Mouse (Mus musculus) hindbrain, embryonic 14.5 days (tissue): ENCODE measurements around the gene Ankrd12. TPM values are rescaled to one million over a fixed set of nuclear protein-coding genes. Genes with fewer than 3 reads are reported as not detected.

Experiments used
- ATAC-seq: fragments of 200-750 bp; cut with Nextera tagmentation; 2 replicates; pipeline ENCODE4 v1.8.0; 2017; ENCODE audit warnings: moderate number of reproducible peaks, mild to moderate bottlenecking, moderate TSS enrichment, moderate library complexity; ENCODE audit not compliant: low FRiP score
- DNase-seq: peaks from one replicate; pipeline ENCODE4 v3.0.0-alpha.2; 2015; ENCODE audit warnings: low spot score
- H3K27ac ChIP-seq: fragments of 300-500 bp; sonication (generic); 2 replicates; pipeline ENCODE4 v1.5.1; 2014; ENCODE audit warnings: mild to moderate bottlenecking, moderate library complexity
- H3K27me3 ChIP-seq: fragments of 300-500 bp; sonication (generic); 2 replicates; pipeline ENCODE4 v1.6.1; 2014; ENCODE audit warnings: mild to moderate bottlenecking, low read length, mixed read lengths; ENCODE audit not compliant: control insufficient read depth, insufficient read depth
- H3K36me3 ChIP-seq: fragments of 300-500 bp; sonication (generic); replicated peaks from 2 replicates; pipeline ENCODE4 v1.6.1; 2014; ENCODE audit not compliant: control insufficient read depth, insufficient read depth
- H3K4me1 ChIP-seq: fragments of 300-500 bp; sonication (generic); replicated peaks from 2 replicates; pipeline ENCODE4 v1.6.1; 2014; ENCODE audit warnings: antibody characterized with exemption, low read length, mixed read lengths; ENCODE audit not compliant: control insufficient read depth, insufficient read depth
- H3K4me2 ChIP-seq: fragments of 300-500 bp; sonication (generic); replicated peaks from 2 replicates; pipeline ENCODE4 v1.6.1; 2014; ENCODE audit warnings: mild to moderate bottlenecking, moderate library complexity
- H3K4me3 ChIP-seq: fragments of 300-500 bp; sonication (generic); replicated peaks from 2 replicates; pipeline ENCODE4 v1.5.1; 2014; ENCODE audit warnings: mild to moderate bottlenecking, low read length
- H3K9ac ChIP-seq: fragments of 300-500 bp; sonication (generic); 2 replicates; pipeline ENCODE4 v1.6.1; 2014
- H3K9me3 ChIP-seq: fragments of 300-500 bp; sonication (generic); 2 replicates; pipeline ENCODE4 v1.6.1; 2016; ENCODE audit warnings: low read length; ENCODE audit not compliant: control insufficient read depth
- WGBS: fragments of 180-500 bp; shearing (Covaris S2); extraction: QIAGEN DNeasy Blood & Tissue Kit; methylation state at CpG from one replicate; pipeline ENCODE4 v1.1.7; 2014; 5-methylcytosine and 5-hydroxymethylcytosine counted together
- polyA plus RNA-seq: library from polyadenylated mRNA; unstranded; fragments of >200 nt; fragmentation: Nextera tagmentation; extraction: Ambion mirVana; gene quantifications from 2 replicates; pipeline ENCODE4 v1.2.1, GENCODE M21; 2014

The Ankrd12 gene
- polyA plus RNA-seq, 1 experiment from 2014 or later = 157 TPM

- H3K9me3 ChIP-seq = no peaks in the 10 kb centered on the region
- DNase-seq = no peak
- no peaks in the 10 kb centered on the region for H3K4me1 ChIP-seq
- peaks cover 58% of the 10 kb centered on the region for H3K36me3 ChIP-seq
- H3K9ac ChIP-seq = no peak overlapping the region
- no peak overlapping the region for H3K27ac ChIP-seq
- H3K27me3 ChIP-seq = no peaks in the 10 kb centered on the region
- WGBS = 73% methylated on average over 6 of the region's 6 CpGs
- no peak overlapping the region for H3K4me3 ChIP-seq
- ATAC-seq = no peak
- no peak overlapping the region for H3K4me2 ChIP-seq
These were observed 145.9 kb downstream of the Ankrd12 start for GRCm38 (mm10) chr17:65930960-65931359.

DNA sequence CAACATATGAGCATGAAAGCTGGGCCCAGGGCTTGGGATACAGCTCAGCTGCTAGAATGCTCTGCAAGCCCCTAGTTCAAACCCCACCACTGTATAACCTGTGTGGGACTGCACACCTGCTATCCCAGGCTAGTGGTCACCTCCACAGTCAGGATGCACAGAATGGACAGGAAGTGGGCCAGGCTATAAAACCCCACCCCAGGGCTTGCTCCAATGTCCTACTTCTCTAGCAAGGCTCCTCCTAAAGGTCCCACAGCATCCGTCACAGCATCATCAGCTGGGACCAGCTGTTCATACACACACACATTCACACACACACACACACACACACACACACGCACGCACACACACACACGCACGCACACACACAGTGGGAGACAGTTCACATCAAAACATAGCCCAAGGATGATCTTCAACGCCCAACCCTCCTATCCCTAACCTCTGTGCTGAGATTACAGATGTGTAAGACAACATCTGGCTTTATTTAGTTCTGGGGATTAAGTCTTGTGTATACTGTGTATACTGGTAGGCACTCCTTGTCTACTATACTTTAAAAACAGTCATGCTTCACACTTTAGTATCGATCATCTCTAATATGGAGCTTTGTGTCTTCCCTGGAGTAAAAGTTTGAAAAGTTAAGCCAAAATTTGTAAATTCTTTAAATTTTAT is 146.6 kb downstream of the Ankrd12 start:
- DNase-seq = no peak
- H3K4me1 ChIP-seq = no peaks in the 10 kb centered on the region
- H3K36me3 ChIP-seq = peaks cover 62% of the 10 kb centered on the region
- H3K4me2 ChIP-seq = no peak overlapping the region
- H3K9ac ChIP-seq = no peak overlapping the region
- no peak overlapping the region for H3K27ac ChIP-seq
- no peaks in the 10 kb centered on the region for H3K9me3 ChIP-seq
- no peak for ATAC-seq
- no peaks in the 10 kb centered on the region for H3K27me3 ChIP-seq
- no peak overlapping the region for H3K4me3 ChIP-seq
- WGBS = 90% methylated on average over 7 of the region's 7 CpGs

GRCm38 (mm10) chr17:65929319-65929978 is 147.4 kb downstream of the Ankrd12 start:
- WGBS = 90% methylated on average over 22 of the region's 22 CpGs
- Histone ChIP-seq H3K27ac (no peak overlapping the region), H3K9me3 (no peaks in the 10 kb centered on the region), H3K4me1 (no peaks in the 10 kb centered on the region), H3K4me3 (no peak overlapping the region), H3K4me2 (no peak overlapping the region), H3K36me3 (peaks cover 68% of the 10 kb centered on the region), H3K27me3 (no peaks in the 10 kb centered on the region), H3K9ac (no peak overlapping the region)
- DNase-seq (no peak), ATAC-seq (no peak)

DNA sequence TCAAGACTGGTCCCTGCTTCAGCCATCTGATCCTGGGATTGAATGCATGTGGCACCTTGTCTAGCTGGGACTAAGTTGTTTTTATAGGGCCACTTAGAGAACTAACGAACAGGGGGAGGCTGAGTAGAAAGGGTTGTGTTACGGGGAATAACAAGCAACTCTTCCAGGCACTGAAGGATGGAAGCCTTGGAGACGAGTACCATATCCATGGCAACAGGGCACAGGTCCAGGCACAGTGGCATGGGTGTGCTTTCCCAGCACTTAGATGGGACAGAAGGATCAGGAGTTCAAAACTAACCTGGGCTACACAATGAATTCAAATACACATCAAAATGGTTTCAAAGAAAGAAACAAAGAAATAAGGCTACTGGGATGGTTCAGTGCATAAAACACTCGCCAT is 149.8 kb downstream of the Ankrd12 start:
- Histone ChIP-seq H3K4me2 (no peak overlapping the region), H3K9ac (no peak overlapping the region), H3K4me1 (no peaks in the 10 kb centered on the region), H3K27ac (no peak overlapping the region), H3K27me3 (no peaks in the 10 kb centered on the region), H3K9me3 (no peaks in the 10 kb centered on the region), H3K36me3 (peaks cover 62% of the 10 kb centered on the region), H3K4me3 (no peak overlapping the region)
- 60% methylated on average over 4 of the region's 4 CpGs for WGBS
- ATAC-seq (no peak), DNase-seq (no peak)

- H3K27me3 ChIP-seq = no peaks in the 10 kb centered on the region
- H3K4me3 ChIP-seq = no peak overlapping the region
- no peaks in the 10 kb centered on the region for H3K4me1 ChIP-seq
- H3K4me2 ChIP-seq = no peak overlapping the region
- WGBS = 75% methylated on average over 5 of the region's 5 CpGs
- H3K9me3 ChIP-seq = no peaks in the 10 kb centered on the region
- ATAC-seq (no peak), DNase-seq (no peak)
- peaks cover 63% of the 10 kb centered on the region for H3K36me3 ChIP-seq
- no peak overlapping the region for H3K27ac ChIP-seq
- H3K9ac ChIP-seq = no peak overlapping the region
These were observed 152.7 kb downstream of the Ankrd12 start for GRCm38 (mm10) chr17:65924218-65924617.

- WGBS = 86% methylated on average over 6 of the region's 6 CpGs
- H3K4me1 ChIP-seq = no peaks in the 10 kb centered on the region
These were observed 154.9 kb downstream of the Ankrd12 start for GRCm38 (mm10) chr17:65921975-65922374.

GRCm38 (mm10) chr17:65919235-65919634 is 157.7 kb downstream of the Ankrd12 start:
- Histone ChIP-seq H3K27me3 (no peaks in the 10 kb centered on the region), H3K9ac (no peak overlapping the region), H3K4me2 (no peak overlapping the region), H3K4me1 (0 out of 2 replicates have a peak, but pooled peaks cover 3% of the 10 kb centered on the region), H3K9me3 (no peaks in the 10 kb centered on the region), H3K36me3 (peaks cover 24% of the 10 kb centered on the region), H3K27ac (no peak overlapping the region), H3K4me3 (no peak overlapping the region)
- no peak for DNase-seq
- no peak for ATAC-seq
- WGBS = 93% methylated on average over 3 of the region's 3 CpGs

More at GRCm38 (mm10) chr17:65921975-65922374, 154.9 kb downstream of the Ankrd12 start:
- no peaks in the 10 kb centered on the region for H3K9me3 ChIP-seq
- peaks cover 47% of the 10 kb centered on the region for H3K36me3 ChIP-seq
- DNase-seq = no peak
- no peak for ATAC-seq
- H3K27me3 ChIP-seq = no peaks in the 10 kb centered on the region
- H3K4me3 ChIP-seq = no peak overlapping the region
- H3K4me2 ChIP-seq = no peak overlapping the region
- no peak overlapping the region for H3K9ac ChIP-seq
- H3K27ac ChIP-seq = no peak overlapping the region

DNA sequence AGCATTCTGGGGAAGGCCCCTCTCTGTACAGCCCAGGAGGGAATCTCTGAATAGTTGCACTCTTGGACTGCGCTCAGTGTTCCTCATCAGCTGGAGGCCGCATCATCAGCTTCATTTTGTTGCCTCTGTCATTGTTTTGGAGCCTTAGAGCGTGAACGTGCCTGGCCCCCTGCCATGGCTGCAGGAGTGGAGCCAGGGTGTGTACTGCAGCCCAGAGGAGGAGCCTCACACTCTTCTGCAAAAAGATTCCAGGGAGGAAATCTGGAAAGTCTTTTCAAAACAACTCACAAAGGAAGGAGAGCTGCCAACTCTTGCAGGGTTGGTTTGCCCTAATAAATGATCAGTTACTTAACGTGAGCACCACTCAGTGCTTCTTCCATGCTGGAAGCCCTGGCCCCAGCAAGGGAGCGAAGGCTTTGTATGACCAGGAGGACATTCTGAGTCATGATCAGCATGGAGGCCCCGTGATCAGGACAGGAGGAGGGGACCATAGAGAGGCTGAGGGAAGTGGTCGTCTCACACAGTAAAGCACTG is 160.7 kb downstream of the Ankrd12 start:
- Histone ChIP-seq H3K4me3 (no peak overlapping the region), H3K36me3 (0 out of 2 replicates have a peak, but pooled peaks cover 3% of the 10 kb centered on the region), H3K4me2 (no peak overlapping the region), H3K9ac (no peak overlapping the region), H3K4me1 (0 out of 2 replicates have a peak, but pooled peaks cover 3% of the 10 kb centered on the region), H3K27ac (peak overlapping the region; percentile 76), H3K9me3 (no peaks in the 10 kb centered on the region), H3K27me3 (no peaks in the 10 kb centered on the region)
- ATAC-seq = peak; percentile 91; the same call in 1 of the 2 replicates
- 10% methylated on average over 8 of the region's 8 CpGs for WGBS
- peak; percentile 79 for DNase-seq
